Mouse (Mus musculus) olfactory bulb, adult 2 months (tissue): Measurements from ENCODE around the gene Grik3.

ENCODE experiments used
- CTCF ChIP-seq: fragments of 200-500 bp; IDR thresholded peaks from 2 replicates; pipeline ENCODE4 v1.5.1; 2012; ENCODE audit warnings: low read depth, mild to moderate bottlenecking, low read length, moderate library complexity; ENCODE audit not compliant: insufficient read depth
- POLR2A ChIP-seq: fragments of 200-500 bp; IDR thresholded peaks from 2 replicates; pipeline ENCODE4 v1.6.1; 2012; ENCODE audit warnings: mild to moderate bottlenecking, low read depth, low read length, moderate library complexity; ENCODE audit not compliant: insufficient read depth

DNA sequence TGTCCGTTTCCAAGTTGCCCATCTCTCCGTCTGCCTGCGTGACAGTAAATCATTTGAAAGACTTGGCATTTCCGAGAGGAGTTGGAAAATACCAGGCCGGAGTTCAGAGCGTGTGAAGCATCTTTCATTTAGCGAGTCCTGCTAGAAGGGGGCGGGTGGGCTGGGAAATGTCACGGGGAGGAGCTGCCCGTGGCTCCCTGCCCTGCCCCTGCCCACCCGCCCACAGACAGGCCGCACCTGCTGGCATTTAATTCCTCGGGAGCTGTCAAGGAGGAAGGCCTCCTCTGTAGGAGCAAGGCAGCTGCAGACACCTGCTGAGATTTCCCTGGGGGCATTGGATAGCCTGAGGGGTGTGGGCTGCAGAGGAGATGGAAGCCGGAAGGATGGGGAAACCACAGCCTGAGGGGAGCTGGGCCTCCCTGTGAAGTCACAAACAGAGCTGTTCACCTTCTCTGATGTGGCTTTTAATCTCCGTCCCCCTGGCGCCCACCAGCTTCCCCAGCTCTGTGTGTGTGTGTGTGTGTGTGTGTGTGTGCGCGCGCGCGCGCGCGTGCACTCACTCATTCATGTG, 161.3 kb downstream of the Grik3 start:
- TF ChIP-seq CTCF (no peak), POLR2A (no peak)
